Mouse (Mus musculus) Patski (cell line): ENCODE measurements around the gene Theg. TPM values are rescaled to one million over a fixed set of nuclear protein-coding genes. Genes with fewer than 3 reads are reported as not detected.

Experiments used
- ATAC-seq: fragments of 100-300 bp; one replicate; pipeline ENCODE4 v1.8.0; 2021
- CTCF ChIA-PET: fragments of 350-600 bp; sonication (Branson Sonifier 250); formaldehyde crosslinking; loops from one replicate; lab custom pipeline; 2022; ENCODE audit warnings: inconsistent platforms; lab: Charles Lee
- POLR2A ChIA-PET: fragments of 350-600 bp; sonication (Branson Sonifier 250); formaldehyde crosslinking; loops from one replicate; lab custom pipeline; 2022; ENCODE audit warnings: antibody characterized with exemption, inconsistent platforms; lab: Charles Lee
- DNase-seq: peaks from one replicate; pipeline ENCODE4 v3.0.0-alpha.2; 2011; ENCODE audit warnings: low read depth, low spot score
- H3K27me3 ChIP-seq: fragments of 371-371 bp; one replicate; pipeline ENCODE4 v1.5.1; 2021
- CTCF ChIP-seq: fragments of 100-300 bp; IDR thresholded peaks from one replicate; pipeline ENCODE4 v1.5.1; 2021
- in situ Hi-C: fragments of 300-500 bp; cut with MboI; formaldehyde crosslinking; loops from 3 replicates; pipeline ENCODE4 v1.11.1; 2018; ENCODE audit warnings: low pct_unique_long_range_greater_than_20kb, mixed read lengths
- polyA plus RNA-seq: library from polyadenylated mRNA; unstranded; gene quantifications from one replicate; pipeline ENCODE4 v1.2.3, GENCODE M21; 2021

The Theg gene
- polyA plus RNA-seq, 1 experiment from 2014 or later = not detected

- in situ Hi-C loops = no loop called here
- peaks cover 20% of the 10 kb centered on the region for H3K27me3 ChIP-seq
- CTCF ChIA-PET = interaction anchor here (1.1 kb wide), 1 partner anchor 15 kb away, joined by 4 read pairs; no protein-coding TSS in a partner anchor
- ATAC-seq (no peak), DNase-seq (no peak)
- POLR2A ChIA-PET = no interaction called here
- no peak for TF ChIP-seq CTCF
Measured at GRCm38 (mm10) chr10:79580356-79580755, 6.8 kb downstream of the Theg start.

- in situ Hi-C loops = no loop called here
- H3K27me3 ChIP-seq = peaks cover 17% of the 10 kb centered on the region
- POLR2A ChIA-PET = no interaction called here
- CTCF ChIA-PET = no interaction called here
- DNase-seq (no peak), ATAC-seq (no peak)
- TF ChIP-seq CTCF = no peak
Measured at GRCm38 (mm10) chr10:79579781-79580180, 7.3 kb downstream of the Theg start.

GRCm38 (mm10) chr10:79578891-79579290, 8.2 kb downstream of the Theg start:
- ChIA-PET POLR2A (no interaction called here), CTCF (no interaction called here)
- no peak for TF ChIP-seq CTCF
- ATAC-seq (no peak), DNase-seq (no peak)
- H3K27me3 ChIP-seq = peaks cover 17% of the 10 kb centered on the region
- in situ Hi-C loops = no loop called here

GRCm38 (mm10) chr10:79578276-79578675, 8.9 kb downstream of the Theg start:
- TF ChIP-seq CTCF = no peak
- ATAC-seq (no peak), DNase-seq (no peak)
- in situ Hi-C loops = no loop called here
- POLR2A ChIA-PET = no interaction called here
- H3K27me3 ChIP-seq = peaks cover 17% of the 10 kb centered on the region
- CTCF ChIA-PET = no interaction called here

GRCm38 (mm10) chr10:79577376-79577775, 9.8 kb downstream of the Theg start:
- ChIA-PET POLR2A (no interaction called here), CTCF (no interaction called here)
- ATAC-seq = no peak
- peaks cover 17% of the 10 kb centered on the region for H3K27me3 ChIP-seq
- in situ Hi-C loops = no loop called here
- DNase-seq = no peak
- TF ChIP-seq CTCF = no peak

GRCm38 (mm10) chr10:79575754-79576153, 11.4 kb downstream of the Theg start:
- CTCF ChIA-PET = no interaction called here
- POLR2A ChIA-PET = no interaction called here
- ATAC-seq = no peak
- in situ Hi-C loops = no loop called here
- TF ChIP-seq CTCF = no peak
- no peak for DNase-seq
- peaks cover 17% of the 10 kb centered on the region for H3K27me3 ChIP-seq

- ChIA-PET CTCF (no interaction called here), POLR2A (no interaction called here)
- H3K27me3 ChIP-seq = peaks cover 13% of the 10 kb centered on the region
- no peak for TF ChIP-seq CTCF
- ATAC-seq = no peak
- in situ Hi-C loops = no loop called here
- DNase-seq = no peak
Measured at GRCm38 (mm10) chr10:79574796-79575195, 12.3 kb downstream of the Theg start.

GRCm38 (mm10) chr10:79574350-79574749, 12.8 kb downstream of the Theg start:
- ATAC-seq = no peak
- DNase-seq = no peak
- TF ChIP-seq CTCF = no peak
- in situ Hi-C loops = no loop called here
- H3K27me3 ChIP-seq = peaks cover 9% of the 10 kb centered on the region
- POLR2A ChIA-PET = no interaction called here
- CTCF ChIA-PET = no interaction called here

- in situ Hi-C loops = no loop called here
- TF ChIP-seq CTCF = no peak
- POLR2A ChIA-PET = no interaction called here
- CTCF ChIA-PET = no interaction called here
- H3K27me3 ChIP-seq = peaks cover 5% of the 10 kb centered on the region
- DNase-seq (no peak), ATAC-seq (no peak)
Measured at GRCm38 (mm10) chr10:79573611-79574010, 13.5 kb downstream of the Theg start.

- no peak for TF ChIP-seq CTCF
- ATAC-seq (no peak), DNase-seq (no peak)
- CTCF ChIA-PET = no interaction called here
- POLR2A ChIA-PET = no interaction called here
- in situ Hi-C loops = no loop called here
- H3K27me3 ChIP-seq = no peaks in the 10 kb centered on the region
Measured at GRCm38 (mm10) chr10:79571314-79571713, 15.8 kb downstream of the Theg start.

GRCm38 (mm10) chr10:79569921-79570320, 17.2 kb downstream of the Theg start:
- in situ Hi-C loops = no loop called here
- POLR2A ChIA-PET = no interaction called here
- ATAC-seq (no peak), DNase-seq (no peak)
- TF ChIP-seq CTCF = no peak
- CTCF ChIA-PET = no interaction called here
- H3K27me3 ChIP-seq = peaks cover 3% of the 10 kb centered on the region

- TF ChIP-seq CTCF = no peak
- in situ Hi-C loops = no loop called here
- ATAC-seq (no peak), DNase-seq (no peak)
- H3K27me3 ChIP-seq = no peaks in the 10 kb centered on the region
- ChIA-PET CTCF (no interaction called here), POLR2A (no interaction called here)
Measured at GRCm38 (mm10) chr10:79559716-79560115, 27.4 kb downstream of the Theg start.
